Mouse (Mus musculus) MEL (cell line): ENCODE measurements around the gene Col19a1. TPM values are rescaled to one million over a fixed set of nuclear protein-coding genes. Genes with fewer than 3 reads are reported as not detected.

Source experiments
- DNase-seq: peaks from one replicate; pipeline ENCODE4 v3.0.0; 2011; ENCODE audit warnings: low read depth, low spot score
- H3K27ac ChIP-seq: 2 replicates; pipeline ENCODE4 v1.5.1; 2012; ENCODE audit warnings: low read depth, mild to moderate bottlenecking, control low read depth, low read length, moderate library complexity; ENCODE audit not compliant: control insufficient read depth
- H3K27me3 ChIP-seq, 2 experiments: fragments of 150-350 bp in 1 of 2; sonication (generic) in 1 of 2; 2 replicates each; pipeline ENCODE4 v1.6.1; 2012; ENCODE audit warnings: low read length in 2 of 2, mild to moderate bottlenecking in 2 of 2, improper control_type of control experiment in 1 of 2, moderate library complexity in 1 of 2; ENCODE audit not compliant: insufficient read depth in 2 of 2, control insufficient read depth in 1 of 2
- H3K36me3 ChIP-seq, 2 experiments: 2 replicates each; pipeline ENCODE4 v1.6.1; 2012 to 2014; ENCODE audit warnings: low read length in 2 of 2, improper control_type of control experiment in 1 of 2, inconsistent platforms in 1 of 2, mild to moderate bottlenecking in 1 of 2; ENCODE audit not compliant: insufficient read depth in 2 of 2, control insufficient read depth in 1 of 2
- H3K4me1 ChIP-seq, 2 experiments: fragments of 150-350 bp in 1 of 2; sonication (generic) in 1 of 2; 2 replicates each; pipeline ENCODE4 v1.6.1; 2012; ENCODE audit warnings: low read length in 2 of 2, improper control_type of control experiment in 1 of 2, mild to moderate bottlenecking in 1 of 2; ENCODE audit not compliant: insufficient read depth in 2 of 2, control insufficient read depth in 1 of 2
- H3K4me3 ChIP-seq, 2 experiments: fragments of 150-350 bp in 1 of 2; sonication (generic) in 1 of 2; 2 replicates each; pipeline ENCODE4 v1.5.1; 2012; ENCODE audit warnings: low read depth in 2 of 2, low read length in 2 of 2, mild to moderate bottlenecking in 2 of 2, moderate library complexity in 2 of 2, control low read depth in 1 of 2, improper control_type of control experiment in 1 of 2; ENCODE audit not compliant: control insufficient read depth in 1 of 2, insufficient read depth in 1 of 2
- H3K79me2 ChIP-seq: 2 replicates; pipeline ENCODE4 v1.6.1; 2012; ENCODE audit warnings: mild to moderate bottlenecking, low read length, moderate library complexity; ENCODE audit not compliant: control insufficient read depth, poor library complexity, insufficient read depth
- H3K9ac ChIP-seq: 2 replicates; pipeline ENCODE4 v1.6.1; 2012; ENCODE audit warnings: low read depth, mild to moderate bottlenecking, control low read depth, low read length, moderate library complexity; ENCODE audit not compliant: control insufficient read depth, poor library complexity, severe bottlenecking
- H3K9me3 ChIP-seq: fragments of 150-350 bp; sonication (generic); replicated peaks from 2 replicates; pipeline ENCODE4 v1.6.1; 2012; ENCODE audit warnings: mild to moderate bottlenecking, low read length, improper control_type of control experiment, moderate library complexity; ENCODE audit not compliant: insufficient read depth
- BHLHE40 ChIP-seq: IDR thresholded peaks from 2 replicates; pipeline ENCODE4 v1.6.1; 2012; ENCODE audit warnings: low read depth, mild to moderate bottlenecking, inconsistent platforms, low read length, improper control_type of control experiment, borderline replicate concordance
- CHD2 ChIP-seq: IDR thresholded peaks from 2 replicates; pipeline ENCODE4 v1.6.1; 2011; ENCODE audit warnings: low read length, improper control_type of control experiment
- CTCF ChIP-seq, 3 experiments: IDR thresholded peaks in 2 of 3; conservative IDR thresholded peaks in 1 of 3; 2 replicates each; pipeline ENCODE4 v1.5.1; 2011 to 2012; ENCODE audit warnings: low read length in 3 of 3, low read depth in 2 of 3, mild to moderate bottlenecking in 2 of 3, improper control_type of control experiment in 1 of 3, inconsistent platforms in 1 of 3, mixed read lengths in 1 of 3, moderate library complexity in 1 of 3; ENCODE audit not compliant: control insufficient read depth in 1 of 3, insufficient read depth in 1 of 3, poor library complexity in 1 of 3, severe bottlenecking in 1 of 3
- ELF1 ChIP-seq: IDR thresholded peaks from 2 replicates; pipeline ENCODE4 v1.6.1; 2014; ENCODE audit warnings: low read depth, mild to moderate bottlenecking, inconsistent platforms, low read length, improper control_type of control experiment, moderate library complexity
- ETS1 ChIP-seq: IDR thresholded peaks from 2 replicates; pipeline ENCODE4 v1.6.1; 2012; ENCODE audit warnings: low read depth, mild to moderate bottlenecking, inconsistent platforms, low read length, improper control_type of control experiment, moderate library complexity
- GABPA ChIP-seq: IDR thresholded peaks from 2 replicates; pipeline ENCODE4 v1.6.1; 2012; ENCODE audit warnings: low read depth, mild to moderate bottlenecking, inconsistent platforms, low read length, improper control_type of control experiment, moderate library complexity
- GATA1 ChIP-seq: IDR thresholded peaks from 2 replicates; pipeline ENCODE4 v1.6.1; 2011; ENCODE audit warnings: low read depth, low read length, improper control_type of control experiment
- HCFC1 ChIP-seq: IDR thresholded peaks from 2 replicates; pipeline ENCODE4 v1.6.1; 2012; ENCODE audit warnings: low read depth, mild to moderate bottlenecking, inconsistent platforms, low read length, improper control_type of control experiment, moderate library complexity
- KAT2A ChIP-seq: conservative IDR thresholded peaks from 2 replicates; pipeline ENCODE4 v1.6.1; 2012; ENCODE audit warnings: low read depth, low read length, improper control_type of control experiment, inconsistent platforms
- MAFK ChIP-seq: IDR thresholded peaks from 2 replicates; pipeline ENCODE4 v1.6.1; 2011; ENCODE audit warnings: low read depth, mild to moderate bottlenecking, low read length, improper control_type of control experiment, borderline replicate concordance
- MAX ChIP-seq: IDR thresholded peaks from 2 replicates; pipeline ENCODE4 v1.6.1; 2011; ENCODE audit warnings: low read length, improper control_type of control experiment
- MAZ ChIP-seq: IDR thresholded peaks from 2 replicates; pipeline ENCODE4 v1.6.1; 2012; ENCODE audit warnings: low read depth, mild to moderate bottlenecking, inconsistent platforms, low read length, improper control_type of control experiment
- MXI1 ChIP-seq: IDR thresholded peaks from 2 replicates; pipeline ENCODE4 v1.6.1; 2011; ENCODE audit warnings: mild to moderate bottlenecking, low read depth, low read length, improper control_type of control experiment
- MYB ChIP-seq: IDR thresholded peaks from 2 replicates; pipeline ENCODE4 v1.6.1; 2011; ENCODE audit warnings: mild to moderate bottlenecking, low read depth, low read length, improper control_type of control experiment
- MYC ChIP-seq: IDR thresholded peaks from 2 replicates; pipeline ENCODE4 v1.6.1; 2011; ENCODE audit warnings: low read depth, mild to moderate bottlenecking, low read length, improper control_type of control experiment, moderate library complexity
- NELFE ChIP-seq: IDR thresholded peaks from 2 replicates; pipeline ENCODE4 v1.6.1; 2011; ENCODE audit warnings: low read depth, low read length, improper control_type of control experiment
- NRF1 ChIP-seq: IDR thresholded peaks from 2 replicates; pipeline ENCODE4 v1.6.1; 2014; ENCODE audit warnings: low read depth, mild to moderate bottlenecking, inconsistent platforms, low read length, improper control_type of control experiment, moderate library complexity; ENCODE audit not compliant: poor library complexity, insufficient read depth, severe bottlenecking
- POLR2A ChIP-seq, 2 experiments: IDR thresholded peaks; 2 replicates each; pipeline ENCODE4 v1.6.1; 2011 to 2012; ENCODE audit warnings: low read length in 2 of 2, mild to moderate bottlenecking in 2 of 2, control low read depth in 1 of 2, improper control_type of control experiment in 1 of 2, low read depth in 1 of 2, moderate library complexity in 1 of 2; ENCODE audit not compliant: control insufficient read depth in 1 of 2, insufficient read depth in 1 of 2, poor library complexity in 1 of 2
- POLR2AphosphoS5 ChIP-seq: IDR thresholded peaks from 2 replicates; pipeline ENCODE4 v1.6.1; 2012; ENCODE audit warnings: low read depth, borderline replicate concordance, mild to moderate bottlenecking, inconsistent platforms, low read length, moderate library complexity, mixed read lengths
- SIN3A ChIP-seq: IDR thresholded peaks from 2 replicates; pipeline ENCODE4 v1.6.1; 2012; ENCODE audit warnings: low read length, improper control_type of control experiment, inconsistent platforms
- SMC3 ChIP-seq: IDR thresholded peaks from 2 replicates; pipeline ENCODE4 v1.6.1; 2011; ENCODE audit warnings: low read depth, low read length, improper control_type of control experiment
- TAL1 ChIP-seq: IDR thresholded peaks from 2 replicates; pipeline ENCODE4 v1.6.1; 2012; ENCODE audit warnings: mild to moderate bottlenecking, inconsistent platforms, low read length, moderate library complexity, mixed read lengths
- TCF12 ChIP-seq: IDR thresholded peaks from 2 replicates; pipeline ENCODE4 v1.6.1; 2014; ENCODE audit warnings: low read depth, mild to moderate bottlenecking, inconsistent platforms, low read length, improper control_type of control experiment, moderate library complexity
- UBTF ChIP-seq: IDR thresholded peaks from 2 replicates; pipeline ENCODE4 v1.6.1; 2012; ENCODE audit warnings: low read depth, mild to moderate bottlenecking, inconsistent platforms, low read length, improper control_type of control experiment, moderate library complexity, borderline replicate concordance; ENCODE audit not compliant: insufficient read depth
- ZC3H11A ChIP-seq: IDR thresholded peaks from 2 replicates; pipeline ENCODE4 v1.6.1; 2012; ENCODE audit warnings: low read depth, mild to moderate bottlenecking, inconsistent platforms, low read length, improper control_type of control experiment
- ZKSCAN1 ChIP-seq: IDR thresholded peaks from 2 replicates; pipeline ENCODE4 v1.6.1; 2012; ENCODE audit warnings: low read depth, mild to moderate bottlenecking, inconsistent platforms, low read length, improper control_type of control experiment, moderate library complexity
- polyA plus RNA-seq, 2 experiments: library from polyadenylated mRNA; stranded (reverse) in 1 of 2; unstranded in 1 of 2; fragments of >175 nt in 1 of 2; fragments of >200 nt in 1 of 2; gene quantifications; 2 replicates each; pipeline versions ENCODE4 v1.2.1 to v1.2.4; 2012; ENCODE audit warnings: low replicate concordance in 2 of 2, low read depth in 1 of 2; ENCODE audit not compliant: insufficient read length in 2 of 2, insufficient read depth in 1 of 2, missing spikeins in 1 of 2
- total RNA-seq: library from RNA; depleted of rRNA; stranded (reverse); fragments of 300-350 nt; gene quantifications from 2 replicates; pipeline ENCODE4 v1.2.3, GENCODE M21; 2012

Gene Col19a1
- total and polyA plus RNA-seq, 3 experiments, result not detected

DNA sequence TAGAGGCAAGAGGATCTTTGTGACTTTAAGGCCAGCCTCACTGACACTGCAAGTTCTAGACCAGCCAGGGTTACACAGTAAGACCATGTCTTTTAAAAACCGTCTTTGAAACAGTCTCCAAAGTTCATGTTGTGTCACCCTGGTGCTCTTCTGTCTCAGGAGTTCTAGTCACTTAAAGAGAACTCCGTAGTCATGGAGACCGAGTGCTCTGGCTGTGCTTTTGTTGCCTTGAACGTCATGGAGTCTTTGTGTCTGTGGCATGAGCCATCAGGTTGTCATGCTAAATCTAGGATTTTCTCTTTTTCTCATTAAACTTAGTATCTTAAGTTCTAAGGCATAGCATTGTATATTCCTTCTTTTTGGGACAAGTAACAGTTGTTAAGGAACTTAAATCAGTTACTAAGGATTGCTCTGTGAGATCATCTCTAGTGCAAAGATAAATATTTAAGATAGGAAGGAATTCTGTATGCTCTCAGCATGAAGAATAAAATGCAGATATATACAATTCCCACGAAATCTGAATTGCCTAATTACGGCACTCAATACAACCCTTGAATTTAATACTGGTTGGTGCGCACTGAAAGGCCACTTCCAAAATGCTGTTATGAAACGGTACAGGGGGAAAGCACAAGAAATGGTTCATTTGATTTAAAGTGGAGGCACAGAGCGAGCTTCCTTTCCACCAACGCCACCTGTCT is 134.6 kb downstream of the Col19a1 start:
- H3K27me3 ChIP-seq, result no peaks in the 10 kb centered on the region
- DNase-seq, result no peak
- H3K4me1 ChIP-seq, result no peaks in the 10 kb centered on the region
- no peak overlapping the region for H3K27ac ChIP-seq
- TF ChIP-seq CTCF (IDR thresholded peaks at IDR 0.05 in 2 of 3, conservative IDR thresholded peaks at IDR 0.05 in 1 of 3; ENCODE audit: control insufficient read depth in 1 of 3, insufficient read depth in 1 of 3, low read depth in 2 of 3, low read length in 3 of 3, poor library complexity in 1 of 3, severe bottlenecking in 1 of 3) (no peak), HCFC1 (no peak), SMC3 (no peak), MXI1 (no peak), BHLHE40 (no peak), GABPA (no peak), POLR2AphosphoS5 (no peak), NRF1 (no peak), MYC (no peak), MAFK (no peak), TAL1 (no peak), NELFE (no peak)
- H3K36me3 ChIP-seq, result no peaks in the 10 kb centered on the region
- no peak overlapping the region for H3K9ac ChIP-seq
- H3K4me3 ChIP-seq, result no peak overlapping the region
- H3K9me3 ChIP-seq, result no peaks in the 10 kb centered on the region
- H3K79me2 ChIP-seq, result no peaks in the 10 kb centered on the region

DNA sequence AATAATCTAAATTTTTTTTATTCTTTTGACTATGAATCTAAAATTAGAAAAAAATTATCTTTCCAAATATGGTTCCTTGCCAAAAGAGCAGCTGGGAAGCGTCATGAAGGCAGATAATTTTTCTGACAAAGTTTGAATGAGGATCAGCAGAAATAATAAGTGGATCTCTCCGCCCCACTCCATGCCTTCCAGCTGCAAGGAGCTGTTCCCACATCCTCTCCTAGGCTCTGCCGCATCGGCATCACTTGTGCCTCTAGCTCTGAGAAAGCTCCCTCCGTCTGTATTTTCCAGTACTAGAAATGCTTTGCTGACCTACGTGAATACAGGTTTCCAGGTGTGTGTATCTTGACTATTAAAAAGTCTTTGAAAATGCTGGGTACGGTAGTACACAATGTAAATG is 135.1 kb downstream of the Col19a1 start:
- Histone ChIP-seq H3K27me3 (no peaks in the 10 kb centered on the region), H3K27ac (no peak overlapping the region), H3K4me1 (no peaks in the 10 kb centered on the region), H3K79me2 (no peaks in the 10 kb centered on the region), H3K9me3 (no peaks in the 10 kb centered on the region), H3K4me3 (no peak overlapping the region), H3K36me3 (no peaks in the 10 kb centered on the region), H3K9ac (no peak overlapping the region)
- TF ChIP-seq ZKSCAN1 (no peak), TAL1 (no peak), SMC3 (no peak)
- no peak for DNase-seq

DNA sequence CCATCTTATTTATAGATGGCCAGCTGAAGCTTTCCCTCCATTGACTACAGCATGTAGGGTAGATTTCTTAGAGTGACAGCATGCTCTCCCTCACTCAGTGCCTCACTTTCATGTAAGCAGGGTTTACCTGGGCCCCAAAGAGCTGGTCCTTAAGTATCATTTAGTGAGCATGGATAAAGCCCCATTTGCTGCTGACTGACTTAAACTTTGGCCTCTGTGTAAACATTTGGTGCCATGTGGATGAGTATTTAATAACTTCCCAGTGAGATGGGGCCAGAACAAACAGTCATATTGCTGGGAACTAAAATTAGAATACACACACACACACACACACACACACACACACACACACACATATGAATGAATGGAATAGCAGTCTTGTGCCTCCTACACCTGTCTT is 149.8 kb downstream of the Col19a1 start:
- Histone ChIP-seq H3K9me3 (no peaks in the 10 kb centered on the region), H3K36me3 (no peaks in the 10 kb centered on the region), H3K27ac (no peak overlapping the region), H3K4me1 (no peaks in the 10 kb centered on the region), H3K9ac (no peak overlapping the region), H3K79me2 (no peaks in the 10 kb centered on the region), H3K27me3 (no peaks in the 10 kb centered on the region), H3K4me3 (no peak overlapping the region)
- no peak for DNase-seq
- no peak for TF ChIP-seq TCF12
- TF ChIP-seq GABPA, result no peak
- TF ChIP-seq BHLHE40, result no peak
- no peak for TF ChIP-seq ELF1
- TF ChIP-seq UBTF, result no peak
- TF ChIP-seq MYC, result no peak
- TF ChIP-seq KAT2A, result no peak
- TF ChIP-seq GATA1, result no peak
- TF ChIP-seq ETS1, result no peak
- no peak for TF ChIP-seq CHD2
- no peak for TF ChIP-seq MAX
- TF ChIP-seq MYB, result no peak
- TF ChIP-seq SIN3A, result no peak
- no peak for TF ChIP-seq TAL1
- no peak for TF ChIP-seq ZC3H11A
- TF ChIP-seq POLR2A (IDR thresholded peaks at IDR 0.05; ENCODE audit: control insufficient read depth in 1 of 2, insufficient read depth in 1 of 2, low read depth in 1 of 2, low read length in 2 of 2, poor library complexity in 1 of 2), result no peak
- no peak for TF ChIP-seq MAZ
